Mouse (Mus musculus) cortical plate, adult 2 months (tissue): ENCODE results near the gene Gpx6.

Experiments
- CTCF ChIP-seq: fragments of 200-500 bp; IDR thresholded peaks from 2 replicates; pipeline ENCODE4 v1.5.1; 2011; ENCODE audit warnings: mild to moderate bottlenecking, control low read depth, low read length; ENCODE audit not compliant: insufficient read depth; ENCODE audit errors: extremely low read depth
- POLR2A ChIP-seq: fragments of 200-500 bp; IDR thresholded peaks from 2 replicates; pipeline ENCODE4 v1.6.1; 2011; ENCODE audit warnings: mild to moderate bottlenecking, low read length, control low read depth; ENCODE audit not compliant: insufficient read depth; ENCODE audit errors: extremely low read depth

- TF ChIP-seq POLR2A (no peak), CTCF (no peak)
Observed at GRCm38 (mm10) chr13:21321890-21322494, 10.1 kb downstream of the Gpx6 start.
